Mouse (Mus musculus) MEL (cell line): ENCODE data around the gene Il9r. TPM values are rescaled to one million over a fixed set of nuclear protein-coding genes. Genes with fewer than 3 reads are reported as not detected.

Source experiments
- DNase-seq: peaks from one replicate; pipeline ENCODE4 v3.0.0; 2011; ENCODE audit warnings: low read depth, low spot score
- H3K27ac ChIP-seq: 2 replicates; pipeline ENCODE4 v1.5.1; 2012; ENCODE audit warnings: low read depth, mild to moderate bottlenecking, control low read depth, low read length, moderate library complexity; ENCODE audit not compliant: control insufficient read depth
- H3K27me3 ChIP-seq, 2 experiments: fragments of 150-350 bp in 1 of 2; sonication (generic) in 1 of 2; 2 replicates each; pipeline ENCODE4 v1.6.1; 2012; ENCODE audit warnings: low read length in 2 of 2, mild to moderate bottlenecking in 2 of 2, improper control_type of control experiment in 1 of 2, moderate library complexity in 1 of 2; ENCODE audit not compliant: insufficient read depth in 2 of 2, control insufficient read depth in 1 of 2
- H3K36me3 ChIP-seq, 2 experiments: 2 replicates each; pipeline ENCODE4 v1.6.1; 2012 to 2014; ENCODE audit warnings: low read length in 2 of 2, improper control_type of control experiment in 1 of 2, inconsistent platforms in 1 of 2, mild to moderate bottlenecking in 1 of 2; ENCODE audit not compliant: insufficient read depth in 2 of 2, control insufficient read depth in 1 of 2
- H3K4me1 ChIP-seq, 2 experiments: fragments of 150-350 bp in 1 of 2; sonication (generic) in 1 of 2; 2 replicates each; pipeline ENCODE4 v1.6.1; 2012; ENCODE audit warnings: low read length in 2 of 2, improper control_type of control experiment in 1 of 2, mild to moderate bottlenecking in 1 of 2; ENCODE audit not compliant: insufficient read depth in 2 of 2, control insufficient read depth in 1 of 2
- H3K4me3 ChIP-seq, 2 experiments: fragments of 150-350 bp in 1 of 2; sonication (generic) in 1 of 2; 2 replicates each; pipeline ENCODE4 v1.5.1; 2012; ENCODE audit warnings: low read depth in 2 of 2, low read length in 2 of 2, mild to moderate bottlenecking in 2 of 2, moderate library complexity in 2 of 2, control low read depth in 1 of 2, improper control_type of control experiment in 1 of 2; ENCODE audit not compliant: control insufficient read depth in 1 of 2, insufficient read depth in 1 of 2
- H3K79me2 ChIP-seq: 2 replicates; pipeline ENCODE4 v1.6.1; 2012; ENCODE audit warnings: mild to moderate bottlenecking, low read length, moderate library complexity; ENCODE audit not compliant: control insufficient read depth, poor library complexity, insufficient read depth
- H3K9ac ChIP-seq: 2 replicates; pipeline ENCODE4 v1.6.1; 2012; ENCODE audit warnings: low read depth, mild to moderate bottlenecking, control low read depth, low read length, moderate library complexity; ENCODE audit not compliant: control insufficient read depth, poor library complexity, severe bottlenecking
- H3K9me3 ChIP-seq: fragments of 150-350 bp; sonication (generic); replicated peaks from 2 replicates; pipeline ENCODE4 v1.6.1; 2012; ENCODE audit warnings: mild to moderate bottlenecking, low read length, improper control_type of control experiment, moderate library complexity; ENCODE audit not compliant: insufficient read depth
- BHLHE40 ChIP-seq: IDR thresholded peaks from 2 replicates; pipeline ENCODE4 v1.6.1; 2012; ENCODE audit warnings: low read depth, mild to moderate bottlenecking, inconsistent platforms, low read length, improper control_type of control experiment, borderline replicate concordance
- CHD1 ChIP-seq: IDR thresholded peaks from 2 replicates; pipeline ENCODE4 v1.6.1; 2012; ENCODE audit warnings: low read depth, mild to moderate bottlenecking, inconsistent platforms, low read length, improper control_type of control experiment
- CHD2 ChIP-seq: IDR thresholded peaks from 2 replicates; pipeline ENCODE4 v1.6.1; 2011; ENCODE audit warnings: low read length, improper control_type of control experiment
- E2F4 ChIP-seq: IDR thresholded peaks from 2 replicates; pipeline ENCODE4 v1.6.1; 2011; ENCODE audit warnings: low read depth, low read length, improper control_type of control experiment, borderline replicate concordance
- EP300 ChIP-seq, 2 experiments: IDR thresholded peaks; 2 replicates each; pipeline ENCODE4 v1.6.1; 2011; ENCODE audit warnings: improper control_type of control experiment in 2 of 2, low read length in 2 of 2, low read depth in 1 of 2, mild to moderate bottlenecking in 1 of 2
- ETS1 ChIP-seq: IDR thresholded peaks from 2 replicates; pipeline ENCODE4 v1.6.1; 2012; ENCODE audit warnings: low read depth, mild to moderate bottlenecking, inconsistent platforms, low read length, improper control_type of control experiment, moderate library complexity
- GATA1 ChIP-seq: IDR thresholded peaks from 2 replicates; pipeline ENCODE4 v1.6.1; 2011; ENCODE audit warnings: low read depth, low read length, improper control_type of control experiment
- JUND ChIP-seq: IDR thresholded peaks from 2 replicates; pipeline ENCODE4 v1.6.1; 2011; ENCODE audit warnings: low read depth, mild to moderate bottlenecking, improper control_type of control experiment, low read length
- MAFK ChIP-seq: IDR thresholded peaks from 2 replicates; pipeline ENCODE4 v1.6.1; 2011; ENCODE audit warnings: low read depth, mild to moderate bottlenecking, low read length, improper control_type of control experiment, borderline replicate concordance
- MAX ChIP-seq: IDR thresholded peaks from 2 replicates; pipeline ENCODE4 v1.6.1; 2011; ENCODE audit warnings: low read length, improper control_type of control experiment
- MXI1 ChIP-seq: IDR thresholded peaks from 2 replicates; pipeline ENCODE4 v1.6.1; 2011; ENCODE audit warnings: mild to moderate bottlenecking, low read depth, low read length, improper control_type of control experiment
- NELFE ChIP-seq: IDR thresholded peaks from 2 replicates; pipeline ENCODE4 v1.6.1; 2011; ENCODE audit warnings: low read depth, low read length, improper control_type of control experiment
- POLR2AphosphoS2 ChIP-seq: IDR thresholded peaks from 2 replicates; pipeline ENCODE4 v1.6.1; 2011; ENCODE audit warnings: low read length, improper control_type of control experiment
- RAD21 ChIP-seq: IDR thresholded peaks from 2 replicates; pipeline ENCODE4 v1.6.1; 2011; ENCODE audit warnings: mild to moderate bottlenecking, low read depth, low read length, improper control_type of control experiment
- SMC3 ChIP-seq: IDR thresholded peaks from 2 replicates; pipeline ENCODE4 v1.6.1; 2011; ENCODE audit warnings: low read depth, low read length, improper control_type of control experiment
- TBP ChIP-seq: IDR thresholded peaks from 2 replicates; pipeline ENCODE4 v1.8.0; 2011; ENCODE audit warnings: low read depth, low read length, improper control_type of control experiment
- TCF12 ChIP-seq: IDR thresholded peaks from 2 replicates; pipeline ENCODE4 v1.6.1; 2014; ENCODE audit warnings: low read depth, mild to moderate bottlenecking, inconsistent platforms, low read length, improper control_type of control experiment, moderate library complexity
- UBTF ChIP-seq: IDR thresholded peaks from 2 replicates; pipeline ENCODE4 v1.6.1; 2012; ENCODE audit warnings: low read depth, mild to moderate bottlenecking, inconsistent platforms, low read length, improper control_type of control experiment, moderate library complexity, borderline replicate concordance; ENCODE audit not compliant: insufficient read depth
- USF1 ChIP-seq: IDR thresholded peaks from 2 replicates; pipeline ENCODE4 v1.6.1; 2014; ENCODE audit warnings: low read depth, mild to moderate bottlenecking, inconsistent platforms, low read length, improper control_type of control experiment, moderate library complexity
- ZKSCAN1 ChIP-seq: IDR thresholded peaks from 2 replicates; pipeline ENCODE4 v1.6.1; 2012; ENCODE audit warnings: low read depth, mild to moderate bottlenecking, inconsistent platforms, low read length, improper control_type of control experiment, moderate library complexity
- ZMIZ1 ChIP-seq: IDR thresholded peaks from 2 replicates; pipeline ENCODE4 v1.6.1; 2012; ENCODE audit warnings: low read depth, mild to moderate bottlenecking, inconsistent platforms, low read length, improper control_type of control experiment, moderate library complexity
- polyA plus RNA-seq, 2 experiments: library from polyadenylated mRNA; stranded (reverse) in 1 of 2; unstranded in 1 of 2; fragments of >175 nt in 1 of 2; fragments of >200 nt in 1 of 2; gene quantifications; 2 replicates each; pipeline versions ENCODE4 v1.2.1 to v1.2.4; 2012; ENCODE audit warnings: low replicate concordance in 2 of 2, low read depth in 1 of 2; ENCODE audit not compliant: insufficient read length in 2 of 2, insufficient read depth in 1 of 2, missing spikeins in 1 of 2
- total RNA-seq: library from RNA; depleted of rRNA; stranded (reverse); fragments of 300-350 nt; gene quantifications from 2 replicates; pipeline ENCODE4 v1.2.3, GENCODE M21; 2012

Gene Il9r
- total and polyA plus RNA-seq, 3 experiments, result 56.9 to 83.8 TPM; not detected in 1

- Histone ChIP-seq H3K27me3 (no peaks in the 10 kb centered on the region), H3K9me3 (no peaks in the 10 kb centered on the region), H3K4me3 (no peak overlapping the region), H3K4me1 (peaks cover 21 to 27% of the 10 kb centered on the region in 2 experiments), H3K36me3 (peaks cover 2 to 24% of the 10 kb centered on the region in 2 experiments; a peak in 3 of 4 replicates), H3K27ac (no peak overlapping the region), H3K9ac (no peak overlapping the region), H3K79me2 (peaks cover 14% of the 10 kb centered on the region)
- no peak for DNase-seq
- TF ChIP-seq ZMIZ1 (no peak), CHD2 (no peak), SMC3 (no peak), EP300 (IDR thresholded peaks at IDR 0.05; ENCODE audit: low read depth in 1 of 2, low read length in 2 of 2) (no peak), TCF12 (no peak), ETS1 (no peak), ZKSCAN1 (no peak), E2F4 (no peak), RAD21 (no peak), JUND (no peak), TBP (no peak), POLR2AphosphoS2 (no peak), GATA1 (no peak), MXI1 (no peak), MAFK (no peak), BHLHE40 (no peak), UBTF (no peak), NELFE (no peak), CHD1 (no peak), MAX (no peak)
Measured at GRCm38 (mm10) chr11:32193156-32193555, 6.9 kb downstream of the Il9r start.

GRCm38 (mm10) chr11:32190603-32191110 is 9.4 kb downstream of the Il9r start:
- no peaks in the 10 kb centered on the region for H3K9me3 ChIP-seq
- no peak overlapping the region for H3K27ac ChIP-seq
- no peaks in the 10 kb centered on the region for H3K27me3 ChIP-seq
- H3K4me3 ChIP-seq, result no peak overlapping the region
- no peak overlapping the region for H3K9ac ChIP-seq
- peaks cover 4 to 7% of the 10 kb centered on the region in 2 experiments for H3K4me1 ChIP-seq
- no peak for TF ChIP-seq USF1
- TF ChIP-seq TBP, result no peak
- H3K79me2 ChIP-seq, result peaks cover 2% of the 10 kb centered on the region; the same call in 1 of the 2 replicates
- peaks cover 2 to 4% of the 10 kb centered on the region in 2 experiments; a peak in 3 of 4 replicates for H3K36me3 ChIP-seq
- DNase-seq, result no peak
